Mouse (Mus musculus): ENCODE results near the gene Gm13090.

GRCm38 (mm10) chr4:151129725-151130557, 40.6 kb downstream of the Gm13090 start:
- TF ChIP-seq CTCF (IDR thresholded peaks at IDR 0.05) (no peak), EP300 (IDR thresholded peaks at IDR 0.05; ENCODE audit: insufficient read depth, low read depth, low read length) (no peak)
